Mouse (Mus musculus) cerebellum, adult 9-10 months (tissue): ENCODE measurements at regions not wholly inside any gene's neighbourhood (a gene's known extent, or its start where the extent isn't known, plus 50 kb on each side); places are given as distances from the start of the nearest gene placed in this dataset.

Experiments
- DNase-seq: peaks from one replicate; pipeline ENCODE4 v3.0.0; 2022

GRCm38 (mm10) chr6:104040450-104040849, 452.1 kb upstream of the Cntn6 start:
- DNase-seq, result no peak

GRCm38 (mm10) chr6:104055996-104056395, 436.6 kb upstream of the Cntn6 start:
- no peak for DNase-seq

DNA sequence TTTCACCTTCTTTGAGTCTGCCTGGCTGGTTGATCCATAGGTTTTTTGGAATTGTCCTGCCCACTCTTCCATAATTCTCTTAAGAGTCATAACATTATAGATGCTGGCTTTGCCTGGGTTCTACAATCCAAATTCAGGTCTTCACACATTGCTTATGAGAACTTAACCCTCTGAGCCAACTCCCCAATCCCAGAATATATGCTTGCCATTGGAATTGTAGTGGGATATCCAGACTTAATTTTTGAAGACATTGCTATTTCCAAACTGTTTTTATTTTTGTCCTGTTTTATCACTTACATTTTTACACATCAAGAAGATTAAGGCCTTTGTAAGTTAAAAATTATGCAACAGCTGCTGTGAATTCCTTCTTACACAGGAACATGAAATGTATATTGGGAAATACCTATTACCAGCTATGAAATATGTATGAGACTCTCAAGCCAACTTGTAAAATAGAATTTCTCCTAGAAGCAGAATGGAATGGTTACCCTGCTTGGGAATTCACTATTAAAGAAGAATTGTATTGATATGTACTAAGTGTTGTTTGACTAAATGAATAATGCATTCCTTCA, 430.8 kb upstream of the Cntn6 start:
- no peak for DNase-seq

DNA sequence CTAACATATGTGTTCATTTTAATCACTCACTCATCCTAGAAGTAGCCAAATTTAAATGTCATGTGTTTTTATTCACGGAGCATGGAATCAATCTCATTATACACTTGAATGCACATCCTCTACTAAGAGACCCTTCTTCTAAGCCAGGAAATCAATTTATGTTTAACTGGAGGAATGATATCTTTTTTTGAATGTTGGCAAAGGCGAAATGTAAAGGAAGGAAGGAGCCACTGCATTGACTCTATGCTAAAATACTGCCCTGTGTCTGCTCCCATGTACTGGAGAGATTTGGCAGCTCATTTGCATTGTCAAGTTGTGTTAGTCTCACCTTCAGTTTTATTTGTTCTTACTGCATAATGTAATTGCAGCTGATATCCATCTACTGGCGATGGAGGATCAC, 412.0 kb upstream of the Cntn6 start:
- no peak for DNase-seq

GRCm38 (mm10) chr6:104082242-104082641, 410.3 kb upstream of the Cntn6 start:
- DNase-seq, result no peak

- no peak for DNase-seq
These were observed 384.2 kb upstream of the Cntn6 start for GRCm38 (mm10) chr6:104108386-104108785.
